Mouse (Mus musculus): ENCODE measurements around the gene Hmcn1. TPM values are rescaled to one million over a fixed set of nuclear protein-coding genes. Genes with fewer than 3 reads are reported as not detected.
A peak's percentile ranks its signal among the peaks of the same experiment; 100 is the strongest.

Gene Hmcn1
- total and polyA plus RNA-seq, 2 experiments from 2014 or later: 1.2 to 4.1 TPM

DNA sequence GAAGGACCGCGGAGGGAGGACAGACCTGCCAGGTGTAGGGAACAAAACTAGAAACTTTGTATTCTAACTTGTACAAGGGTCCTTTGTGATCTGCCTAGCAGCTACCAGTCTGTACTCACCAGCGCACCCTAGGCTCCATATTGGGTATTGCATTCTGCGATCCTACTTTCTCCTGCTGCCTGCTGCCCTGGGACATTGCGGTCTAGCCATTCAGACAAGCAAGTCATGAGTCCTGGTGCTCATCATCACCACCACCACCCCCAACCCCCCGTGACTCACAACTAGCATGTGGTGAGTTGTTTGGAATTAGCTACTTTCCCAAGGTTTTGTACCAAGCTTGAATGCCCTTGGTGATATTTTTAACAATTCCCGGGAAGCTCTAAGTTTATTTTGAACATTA lies 17.8 kb upstream of the Hmcn1 start:
- no peaks in the 10 kb centered on the region for H3K36me3 ChIP-seq (ENCODE audit: insufficient read depth)
- no peak overlapping the region for H3K27ac ChIP-seq (ENCODE audit: low read depth, low read length)
- H3K4me1 ChIP-seq (ENCODE audit: insufficient read depth): no peaks in the 10 kb centered on the region
- H3K9me3 ChIP-seq (ENCODE audit: low read length): no peaks in the 10 kb centered on the region
- peak; percentile 25; the same call in 1 of the 2 replicates for ATAC-seq
- WGBS: 34% methylated on average over 7 of the region's 7 CpGs
- no peak overlapping the region for H3K9ac ChIP-seq
- DNase-seq: peak; percentile 54
- 0 out of 2 replicates have a peak, but pooled peaks cover 5% of the 10 kb centered on the region for H3K27me3 ChIP-seq (ENCODE audit: insufficient read depth, low read length)
- no peak overlapping the region for H3K4me3 ChIP-seq (ENCODE audit: low read depth, low read length)
- H3K4me2 ChIP-seq (ENCODE audit: low read depth): no peak overlapping the region
- peak; percentile 73 for TF ChIP-seq CTCF (IDR thresholded peaks at IDR 0.05; ENCODE audit: low read depth)

GRCm38 (mm10) chr1:151009115-151009797 lies 16.0 kb upstream of the Hmcn1 start:
- peak; percentile 89 for DNase-seq
- Histone ChIP-seq H3K27me3 (ENCODE audit: insufficient read depth, low read length) (0 out of 2 replicates have a peak, but pooled peaks cover 5% of the 10 kb centered on the region), H3K27ac (ENCODE audit: low read depth, low read length) (no peak overlapping the region), H3K4me1 (ENCODE audit: insufficient read depth) (no peaks in the 10 kb centered on the region), H3K4me3 (ENCODE audit: low read depth, low read length) (no peak overlapping the region), H3K9me3 (ENCODE audit: low read length) (no peaks in the 10 kb centered on the region), H3K9ac (no peak overlapping the region), H3K4me2 (ENCODE audit: low read depth) (no peak overlapping the region), H3K36me3 (ENCODE audit: insufficient read depth) (no peaks in the 10 kb centered on the region)
- TF ChIP-seq CTCF (IDR thresholded peaks at IDR 0.05; ENCODE audit: low read depth): peak; percentile 92
- peak; percentile 80; the same call in 1 of the 2 replicates for ATAC-seq
- 31% methylated on average over 6 of the region's 6 CpGs for WGBS

DNA sequence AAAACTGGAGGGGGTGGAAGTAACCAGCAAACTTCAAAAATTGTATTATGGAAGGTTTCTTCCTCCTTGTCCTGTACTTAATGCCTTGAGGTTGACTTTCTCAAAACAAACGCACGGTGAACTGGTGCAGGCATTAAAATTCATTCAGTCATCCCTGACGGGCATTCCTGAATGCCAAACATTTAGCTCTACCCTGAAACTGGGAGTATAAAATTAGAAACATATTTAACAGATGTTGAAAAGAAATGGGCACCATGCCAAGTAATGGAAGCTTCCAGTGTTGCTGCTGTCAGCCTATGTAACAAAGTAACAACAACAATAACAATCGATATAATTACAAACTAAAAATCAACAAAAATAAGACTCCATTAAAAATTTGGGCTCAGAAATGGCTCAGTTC lies 14.5 kb upstream of the Hmcn1 start:
- no peak for ATAC-seq
- no peak for DNase-seq

GRCm38 (mm10) chr1:151004007-151004406 lies 10.8 kb upstream of the Hmcn1 start:
- no peak overlapping the region for H3K4me2 ChIP-seq (ENCODE audit: low read depth)
- TF ChIP-seq CTCF (IDR thresholded peaks at IDR 0.05; ENCODE audit: low read depth): no peak
- ATAC-seq (no peak), DNase-seq (no peak)
- H3K27ac ChIP-seq (ENCODE audit: low read depth, low read length): no peak overlapping the region
- no peaks in the 10 kb centered on the region for H3K4me1 ChIP-seq (ENCODE audit: insufficient read depth)
- WGBS: 30% methylated on average over 5 of the region's 5 CpGs
- H3K9me3 ChIP-seq (ENCODE audit: low read length): no peaks in the 10 kb centered on the region
- no peak overlapping the region for H3K4me3 ChIP-seq (ENCODE audit: low read depth, low read length)
- no peak overlapping the region for H3K9ac ChIP-seq
- H3K27me3 ChIP-seq (ENCODE audit: insufficient read depth, low read length): no peaks in the 10 kb centered on the region
- H3K36me3 ChIP-seq (ENCODE audit: insufficient read depth): no peaks in the 10 kb centered on the region

More for the DNA sequence above, 14.5 kb upstream of the Hmcn1 start:
- Histone ChIP-seq H3K27ac (ENCODE audit: low read depth, low read length) (no peak overlapping the region), H3K4me2 (ENCODE audit: low read depth) (no peak overlapping the region), H3K9me3 (ENCODE audit: low read length) (no peaks in the 10 kb centered on the region), H3K36me3 (ENCODE audit: insufficient read depth) (no peaks in the 10 kb centered on the region), H3K27me3 (ENCODE audit: insufficient read depth, low read length) (0 out of 2 replicates have a peak, but pooled peaks cover 5% of the 10 kb centered on the region), H3K9ac (no peak overlapping the region), H3K4me1 (ENCODE audit: insufficient read depth) (no peaks in the 10 kb centered on the region), H3K4me3 (ENCODE audit: low read depth, low read length) (no peak overlapping the region)
- 68% methylated on average over 4 of the region's 4 CpGs for WGBS
- TF ChIP-seq CTCF (IDR thresholded peaks at IDR 0.05; ENCODE audit: low read depth): no peak

DNA sequence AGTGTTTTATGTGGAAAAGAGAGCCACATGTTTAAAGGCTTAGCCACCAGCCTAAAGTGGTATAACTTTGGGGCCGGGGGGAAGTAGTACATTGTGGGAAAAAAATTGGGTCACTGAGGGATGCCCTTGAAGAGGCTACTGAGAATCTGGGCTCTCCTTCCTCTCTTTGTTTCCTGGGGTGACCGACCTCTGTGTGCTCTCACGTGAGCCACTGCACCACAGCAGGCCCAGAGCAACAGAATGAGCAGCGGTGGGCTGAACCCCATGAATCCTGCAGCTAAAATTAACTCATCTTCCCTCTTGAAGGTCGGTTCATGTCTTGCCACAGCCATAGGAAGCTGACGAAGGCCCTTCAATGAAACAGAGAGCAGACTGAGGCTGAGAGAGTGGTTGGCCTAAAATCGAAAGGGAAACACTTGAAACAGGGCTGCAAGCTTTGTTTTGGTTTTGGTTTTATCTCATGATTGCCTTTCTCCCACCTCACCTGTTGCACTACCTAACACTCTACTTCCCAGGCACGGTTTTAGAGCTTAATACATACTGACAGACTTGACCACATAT lies 8.7 kb upstream of the Hmcn1 start:
- 74% methylated on average over 8 of the region's 8 CpGs for WGBS
- no peaks in the 10 kb centered on the region for H3K4me1 ChIP-seq (ENCODE audit: insufficient read depth)
- no peak for TF ChIP-seq CTCF (IDR thresholded peaks at IDR 0.05; ENCODE audit: low read depth)
- DNase-seq (no peak), ATAC-seq (no peak)
- no peak overlapping the region for H3K4me2 ChIP-seq (ENCODE audit: low read depth)
- no peak overlapping the region for H3K4me3 ChIP-seq (ENCODE audit: low read depth, low read length)
- no peak overlapping the region for H3K9ac ChIP-seq
- H3K9me3 ChIP-seq (ENCODE audit: low read length): no peaks in the 10 kb centered on the region
- H3K27ac ChIP-seq (ENCODE audit: low read depth, low read length): no peak overlapping the region
- H3K27me3 ChIP-seq (ENCODE audit: insufficient read depth, low read length): no peaks in the 10 kb centered on the region
- no peaks in the 10 kb centered on the region for H3K36me3 ChIP-seq (ENCODE audit: insufficient read depth)

- DNase-seq (no peak), ATAC-seq (no peak)
- no peaks in the 10 kb centered on the region for H3K4me1 ChIP-seq (ENCODE audit: insufficient read depth)
- 64% methylated on average over 13 of the region's 13 CpGs for WGBS
- H3K27me3 ChIP-seq (ENCODE audit: insufficient read depth, low read length): no peaks in the 10 kb centered on the region
- H3K4me2 ChIP-seq (ENCODE audit: low read depth): no peak overlapping the region
- no peaks in the 10 kb centered on the region for H3K9me3 ChIP-seq (ENCODE audit: low read length)
- H3K9ac ChIP-seq: no peak overlapping the region
- H3K4me3 ChIP-seq (ENCODE audit: low read depth, low read length): no peak overlapping the region
- H3K36me3 ChIP-seq (ENCODE audit: insufficient read depth): no peaks in the 10 kb centered on the region
- H3K27ac ChIP-seq (ENCODE audit: low read depth, low read length): no peak overlapping the region
- no peak for TF ChIP-seq CTCF (IDR thresholded peaks at IDR 0.05; ENCODE audit: low read depth)
Observed at GRCm38 (mm10) chr1:151000714-151001113, 7.5 kb upstream of the Hmcn1 start.

DNA sequence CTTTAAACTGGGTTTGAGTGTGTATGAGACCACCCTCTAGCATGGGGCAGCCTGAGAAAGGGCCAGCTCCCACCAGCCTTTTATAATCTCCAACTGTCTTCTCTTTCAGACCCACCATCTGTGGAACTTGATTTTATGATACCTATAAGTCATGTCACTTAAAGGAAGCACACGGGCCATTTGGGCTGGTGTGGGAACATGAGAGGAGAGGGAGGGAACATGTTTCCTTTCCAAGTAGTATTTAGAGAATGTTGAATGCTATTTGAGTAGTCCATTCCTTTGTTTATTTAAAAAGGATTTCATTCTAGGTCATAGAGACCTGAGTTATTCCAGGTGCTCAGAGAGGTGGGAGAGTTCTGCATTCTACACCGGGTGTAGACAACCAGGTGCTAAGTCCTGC lies 1.4 kb upstream of the Hmcn1 start:
- Histone ChIP-seq H3K4me1 (ENCODE audit: insufficient read depth) (no peaks in the 10 kb centered on the region), H3K4me2 (ENCODE audit: low read depth) (no peak overlapping the region), H3K4me3 (ENCODE audit: low read depth, low read length) (no peak overlapping the region), H3K9ac (no peak overlapping the region), H3K36me3 (ENCODE audit: insufficient read depth) (no peaks in the 10 kb centered on the region), H3K27ac (ENCODE audit: low read depth, low read length) (no peak overlapping the region), H3K9me3 (ENCODE audit: low read length) (no peaks in the 10 kb centered on the region), H3K27me3 (ENCODE audit: insufficient read depth, low read length) (peaks cover 8% of the 10 kb centered on the region)
- WGBS: 88% methylated on average over 2 of the region's 2 CpGs
- no peak for TF ChIP-seq CTCF (IDR thresholded peaks at IDR 0.05; ENCODE audit: low read depth)
- ATAC-seq (no peak), DNase-seq (no peak)

Data from forebrain, postnatal 0 days (tissue).